In genomic region chr10:94551065-94551464, GRCm38 (mm10) we compare ENCODE assay signal across 18 mouse cellular contexts.
DNase-seq lines count a peak whose midpoint lies in the region; TF ChIP-seq lines count a peak whose summit lies in the region.
"Had no signal": no experiment of that assay in that cellular context is flagged by ENCODE, and none has a peak within 500 bp of the region (broad histone marks: within the 10 kb centered on the region; RNA-seq: fewer than 3 reads in every experiment).

No protein-coding gene starts in this region.

- TF ChIP-seq CTCF in gastrocnemius, adult 2 months (IDR thresholded peaks at IDR 0.05): no peak
- no peak for TF ChIP-seq CTCF in left cerebral cortex, adult 2 months (IDR thresholded peaks at IDR 0.05)

- H3K4me2 ChIP-seq in myocyte (ENCODE audit: low read depth): peak overlapping the region; percentile 57
- H3K4me2 ChIP-seq: forebrain, embryonic 13.5 days; hindbrain, embryonic 13.5 days; neural tube, embryonic 12.5 days had no signal

- intact Hi-C loops in gastrocnemius, adult 2 months (cut with DNase I): no loop called here
- intact Hi-C loops in left cerebral cortex, adult 2 months (cut with DNase I): no loop called here
- intact Hi-C loops in left cerebral cortex, postnatal 25 days (cut with DNase I): no loop called here

- no peak for TF ChIP-seq POLR2A in myocyte (IDR thresholded peaks at IDR 0.05; ENCODE audit: insufficient read length, low read depth)

- peak overlapping the region; percentile 73 for H3K27ac ChIP-seq in gastrocnemius, adult 2 months
- peak overlapping the region; percentile 76 for H3K27ac ChIP-seq in left cerebral cortex, adult 2 months
- H3K27ac ChIP-seq in brown adipose tissue, adult 24 weeks (replicated peaks; ENCODE audit: low read depth, low read length): peak overlapping the region; percentile 30; the same call in 1 of the 2 replicates
- H3K27ac ChIP-seq: forebrain, embryonic 13.5 days; hindbrain, embryonic 13.5 days; neural tube, embryonic 12.5 days had no signal

- H3K36me3 ChIP-seq in myocyte (ENCODE audit: control insufficient read depth, insufficient read depth): no peaks in the 10 kb centered on the region
- H3K36me3 ChIP-seq: hindbrain, embryonic 13.5 days; neural tube, embryonic 12.5 days had no signal

- no peak overlapping the region for H3ac ChIP-seq in myocyte (ENCODE audit: control insufficient read depth, insufficient read length)

- no peak overlapping the region for H3K4me3 ChIP-seq in gastrocnemius, adult 2 months
- peak overlapping the region; percentile 14; the same call in 1 of the 2 replicates for H3K4me3 ChIP-seq in left cerebral cortex, adult 2 months
- H3K4me3 ChIP-seq in brown adipose tissue, adult 24 weeks (ENCODE audit: insufficient read depth, low read depth, low read length): no peak overlapping the region
- no peak overlapping the region for H3K4me3 ChIP-seq in myocyte
- H3K4me3 ChIP-seq: forebrain, embryonic 13.5 days; hindbrain, embryonic 13.5 days; neural tube, embryonic 12.5 days had no signal

- no peak for DNase-seq in gastrocnemius, adult 2 months
- no peak for DNase-seq in gastrocnemius, adult 18-20 months (ENCODE audit: low spot score)
- no peak for DNase-seq in left cerebral cortex, adult 2 months (ENCODE audit: extremely low spot score in 1 of 2, low spot score in 2 of 2)
- no peak for DNase-seq in left cerebral cortex, postnatal 25 days (ENCODE audit: low spot score in 2 of 2)
- DNase-seq in ovary, adult 18-20 months (ENCODE audit: low spot score): no peak
- DNase-seq in cerebellum, adult 11-12 months: no peak
- DNase-seq: adrenal gland, postnatal 10 days; cerebellum, adult 9-10 months; kidney, adult 8-10 months; liver; lung, adult 2 months; thymus, adult 18-20 months had no signal

- no peaks in the 10 kb centered on the region for H3K27me3 ChIP-seq in myocyte (ENCODE audit: control insufficient read depth, insufficient read depth, insufficient read length)
- H3K27me3 ChIP-seq: CH12.LX; forebrain, embryonic 13.5 days; neural tube, embryonic 12.5 days had no signal

- peaks cover 23% of the 10 kb centered on the region for H3K79me2 ChIP-seq in myocyte (ENCODE audit: control insufficient read depth, insufficient read depth)

- peaks cover 39% of the 10 kb centered on the region for H3K4me1 ChIP-seq in brown adipose tissue, adult 24 weeks (ENCODE audit: control insufficient read depth, insufficient read depth, insufficient read length, low read length)

TF ChIP-seq in myocyte, 11 proteins besides CTCF, POLR2A, EP300 and RAD21:
- no peak for TF ChIP-seq E2F4 (IDR thresholded peaks at IDR 0.05; ENCODE audit: insufficient read depth)
- no peak for TF ChIP-seq TCF12 (IDR thresholded peaks at IDR 0.05; ENCODE audit: insufficient read depth, poor library complexity, severe bottlenecking)
- no peak for TF ChIP-seq MAX (IDR thresholded peaks at IDR 0.05; ENCODE audit: low read depth)
TF ChIP-seq in myocyte: peak in this region for 0.
